Comparison of ENCODE assay signal across 9 mouse cellular contexts in the genomic region with DNA sequence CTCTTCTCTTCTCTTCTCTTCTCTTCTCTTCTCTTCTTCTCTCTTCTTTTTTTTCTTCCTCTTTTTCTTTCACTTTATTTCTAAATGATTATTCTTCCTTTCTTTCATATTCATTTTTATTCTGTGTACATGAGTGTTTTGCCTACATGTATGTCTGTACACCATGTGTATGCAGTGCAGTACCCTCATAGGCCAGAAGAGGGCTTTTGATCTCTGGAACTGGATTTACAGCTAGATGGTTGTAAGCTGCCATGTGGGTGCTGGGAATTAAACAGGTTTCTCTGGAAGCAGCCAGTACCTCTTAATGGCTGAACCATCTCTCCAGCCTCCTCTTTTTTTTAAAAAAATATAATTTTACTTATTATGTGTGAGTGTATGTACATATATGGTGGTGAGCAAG. TPM values are rescaled to one million over a fixed set of nuclear protein-coding genes. Genes with fewer than 3 reads are reported as not detected.
A peak's percentile ranks its signal among the peaks of the same experiment; 100 is the strongest.
DNase-seq lines count a peak whose midpoint lies in the region; ATAC-seq and TF ChIP-seq lines count a peak whose summit lies in the region.
"Had no signal": no experiment of that assay in that cellular context is flagged by ENCODE, and none has a peak within 500 bp of the region (broad histone marks: within the 10 kb centered on the region; RNA-seq: fewer than 3 reads in every experiment).

No protein-coding gene starts in this region.

- intact Hi-C loops in left cerebral cortex, adult 2 months (cut with DNase I), result loop anchor here (2.0 kb wide), 1 partner anchor 43 kb away; no protein-coding TSS in a partner anchor

- 0 out of 2 replicates have a peak, but pooled peaks have one; percentile 19 for ATAC-seq in megakaryocyte progenitor cell, adult 5-6 weeks (replicated peaks; ENCODE audit: poor library complexity)
- ATAC-seq in activated CD4-positive, CD25-positive, alpha-beta regulatory T cell, adult 4 months, result no peak

- peak; percentile 57 for DNase-seq in adrenal gland, postnatal 14 days
- no peak for DNase-seq in adrenal gland, postnatal 25 days
- DNase-seq in left cerebral cortex, adult 2 months (ENCODE audit: extremely low spot score in 1 of 2, low spot score in 2 of 2), result no peak
- no peak for DNase-seq in left cerebral cortex, adult 9 months (ENCODE audit: low spot score in 2 of 2)
- peak; percentile 62 for DNase-seq in embryo, embryonic 10.5 days (ENCODE audit: low spot score)
- DNase-seq in gastrocnemius, adult 8-10 months (ENCODE audit: low spot score in 2 of 2), result no peak

- peak; percentile 51 for TF ChIP-seq CTCF in left cerebral cortex, adult 2 months (IDR thresholded peaks at IDR 0.05)

- no peak overlapping the region for H3K4me3 ChIP-seq in left cerebral cortex, adult 2 months
- H3K4me3 ChIP-seq: liver, embryonic 15.5 days had no signal

- no peak overlapping the region for H3K27ac ChIP-seq in left cerebral cortex, adult 2 months

RNA-seq across cellular contexts. Expression of a gene that starts 2.6 kb away (rescaled TPM):
- 1.9 TPM in 2 replicates for total RNA-seq in adrenal gland, postnatal 14 days (2021)
- total RNA-seq in adrenal gland, postnatal 25 days (2021), result 3.6 and 3.7 TPM in 2 replicates
- 1 to 10 TPM; 3.6 to 4.8 TPM for total RNA-seq in left cerebral cortex, adult 2 months (2021)
- total RNA-seq in megakaryocyte progenitor cell, adult 5-6 weeks (2015), result 3.4 and 5.9 TPM in 2 replicates
- total RNA-seq in megakaryocyte progenitor cell, adult 5-6 weeks (2017), result 6.2 and 8.7 TPM in 2 replicates
- 10 to 100 TPM; 10.7 to 13.4 TPM for polyA plus RNA-seq in activated CD4-positive, CD25-positive, alpha-beta regulatory T cell, adult 4 months (2017; shearing (Covaris generic))
- under 1 TPM; 0.29 to 0.61 (median 0.40) TPM for total RNA-seq in gastrocnemius, adult 8-10 months (2022)

RNA-seq across cellular contexts. Expression of a gene that starts 41.7 kb away (rescaled TPM):
- 61.0 and 61.9 TPM in 2 replicates for total RNA-seq in adrenal gland, postnatal 14 days (2021)
- total RNA-seq in adrenal gland, postnatal 25 days (2021), result 58.7 and 67.3 TPM in 2 replicates
- 100 to 1,000 TPM; 197 to 199 TPM for total RNA-seq in left cerebral cortex, adult 2 months (2021)
- 154 and 173 TPM in 2 replicates for total RNA-seq in megakaryocyte progenitor cell, adult 5-6 weeks (2015)
- 158 and 198 TPM in 2 replicates for total RNA-seq in megakaryocyte progenitor cell, adult 5-6 weeks (2017)
- 10 to 100 TPM; 57.4 to 63.3 TPM for polyA plus RNA-seq in activated CD4-positive, CD25-positive, alpha-beta regulatory T cell, adult 4 months (2017; shearing (Covaris generic))
- 10 to 100 TPM; 13.3 to 16.7 (median 15.2) TPM for total RNA-seq in gastrocnemius, adult 8-10 months (2022)

Comparison
In these comparisons a context has a peak if more than half of its experiments do, and no peak if none do; other contexts are left out.
1. DNase-seq: peak in adrenal gland, postnatal 14 days (single experiment) and embryo, embryonic 10.5 days (single experiment); none in adrenal gland, postnatal 25 days (single experiment), left cerebral cortex, adult 2 months (0 of 2), left cerebral cortex, adult 9 months (0 of 2) and gastrocnemius, adult 8-10 months (0 of 2).